Mouse (Mus musculus) skeletal muscle tissue, adult 2 months (tissue): Measurements from ENCODE around the gene Wfdc1.

Source experiments
- DNase-seq: peaks from one replicate; pipeline ENCODE4 v3.0.0-alpha.2; 2012; ENCODE audit warnings: low read depth, low spot score

The Wfdc1 gene

GRCm38 (mm10) chr8:119638261-119638660 is 27.9 kb upstream of the Wfdc1 start:
- DNase-seq: peak; percentile 69

GRCm38 (mm10) chr8:119639798-119640197 is 26.4 kb upstream of the Wfdc1 start:
- no peak for DNase-seq

GRCm38 (mm10) chr8:119641058-119641457 is 25.1 kb upstream of the Wfdc1 start:
- no peak for DNase-seq

- DNase-seq: no peak
These were observed 23.2 kb upstream of the Wfdc1 start for GRCm38 (mm10) chr8:119642960-119643359.

- no peak for DNase-seq
These were observed 21.7 kb upstream of the Wfdc1 start for GRCm38 (mm10) chr8:119644429-119644960.

- DNase-seq: no peak
These were observed 21.1 kb upstream of the Wfdc1 start for GRCm38 (mm10) chr8:119644981-119645597.

GRCm38 (mm10) chr8:119646197-119646596 is 20.0 kb upstream of the Wfdc1 start:
- DNase-seq: no peak

- DNase-seq: no peak
These were observed 19.3 kb upstream of the Wfdc1 start for GRCm38 (mm10) chr8:119646846-119647245.

GRCm38 (mm10) chr8:119651324-119651723 is 14.8 kb upstream of the Wfdc1 start:
- peak; percentile 52 for DNase-seq

GRCm38 (mm10) chr8:119656709-119657464 is 9.3 kb upstream of the Wfdc1 start:
- DNase-seq: no peak

GRCm38 (mm10) chr8:119661081-119661480 is 5.1 kb upstream of the Wfdc1 start:
- peak; percentile 77 for DNase-seq

GRCm38 (mm10) chr8:119661892-119662291 is 4.3 kb upstream of the Wfdc1 start:
- DNase-seq: no peak

- DNase-seq: no peak
These were observed 2.7 kb upstream of the Wfdc1 start for GRCm38 (mm10) chr8:119663440-119663839.

GRCm38 (mm10) chr8:119665270-119665669 is 895 bp upstream of the Wfdc1 start:
- no peak for DNase-seq

GRCm38 (mm10) chr8:119668447-119668846 is 2.3 kb downstream of the Wfdc1 start:
- DNase-seq: no peak

- no peak for DNase-seq
These were observed 3.1 kb downstream of the Wfdc1 start for GRCm38 (mm10) chr8:119669284-119669683.

GRCm38 (mm10) chr8:119670419-119671091 is 4.4 kb downstream of the Wfdc1 start:
- peak; percentile 92 for DNase-seq

GRCm38 (mm10) chr8:119673976-119674555 is 7.9 kb downstream of the Wfdc1 start:
- DNase-seq: no peak

- DNase-seq: no peak
These were observed 9.3 kb downstream of the Wfdc1 start for GRCm38 (mm10) chr8:119675457-119675856.

- DNase-seq: peak; percentile 94
These were observed 10.2 kb downstream of the Wfdc1 start for GRCm38 (mm10) chr8:119676389-119676788.

GRCm38 (mm10) chr8:119678138-119678843 is 12.1 kb downstream of the Wfdc1 start:
- DNase-seq: no peak
